Mouse (Mus musculus) stomach, postnatal 0 days (tissue): ENCODE data around the gene Cyp4a32.

Source experiments
- CTCF ChIP-seq: IDR thresholded peaks from 2 replicates; pipeline ENCODE4 v1.5.1; 2016; ENCODE audit warnings: antibody characterized with exemption, low read depth, mild to moderate bottlenecking, moderate library complexity
- EP300 ChIP-seq: optimal IDR thresholded peaks from 2 replicates; pipeline ENCODE3; 2016; ENCODE audit warnings: antibody characterized with exemption

GRCm38 (mm10) chr4:115648752-115649151, 48.0 kb downstream of the Cyp4a32 start:
- TF ChIP-seq CTCF (no peak), EP300 (no peak)
